Mouse (Mus musculus) heart, embryonic 16.5 days (tissue): ENCODE results near the gene Gm14548. TPM values are rescaled to one million over a fixed set of nuclear protein-coding genes. Genes with fewer than 3 reads are reported as not detected.
"Not testable (repeated sequence)": the region's sequence is repeated elsewhere in the genome, so short reads cannot be mapped to it uniquely, and the experiment has no call there.

Experiments used
- ATAC-seq: fragments of 200-750 bp; cut with Nextera tagmentation; replicated peaks from 2 replicates; pipeline ENCODE4 v1.8.0; 2017; ENCODE audit warnings: moderate number of reproducible peaks; ENCODE audit not compliant: insufficient read depth, low FRiP score; ENCODE audit errors: extremely low read depth
- H3K27ac ChIP-seq: fragments of 300-500 bp; sonication (generic); 2 replicates; pipeline ENCODE4 v1.5.1; 2014; ENCODE audit warnings: mild to moderate bottlenecking, low read length, control low read depth, moderate library complexity
- H3K27me3 ChIP-seq: fragments of 300-500 bp; sonication (generic); 2 replicates; pipeline ENCODE4 v1.6.1; 2014; ENCODE audit warnings: low read length, mixed read lengths; ENCODE audit not compliant: control insufficient read depth, insufficient read depth
- H3K36me3 ChIP-seq: fragments of 300-500 bp; sonication (generic); 2 replicates; pipeline ENCODE4 v1.6.1; 2014; ENCODE audit not compliant: control insufficient read depth, insufficient read depth
- H3K4me1 ChIP-seq: fragments of 300-500 bp; sonication (generic); 2 replicates; pipeline ENCODE4 v1.6.1; 2014; ENCODE audit warnings: low read length, mixed read lengths; ENCODE audit not compliant: control insufficient read depth, insufficient read depth
- H3K4me2 ChIP-seq: fragments of 300-500 bp; sonication (generic); 2 replicates; pipeline ENCODE4 v1.6.1; 2014; ENCODE audit warnings: low read depth, mild to moderate bottlenecking, control low read depth, low read length
- H3K4me3 ChIP-seq: fragments of 300-500 bp; sonication (generic); 2 replicates; pipeline ENCODE4 v1.5.1; 2014; ENCODE audit warnings: mild to moderate bottlenecking, control low read depth, low read length
- H3K9ac ChIP-seq: fragments of 300-500 bp; sonication (generic); 2 replicates; pipeline ENCODE4 v1.6.1; 2014; ENCODE audit warnings: low read length, control low read depth
- H3K9me3 ChIP-seq: fragments of 300-500 bp; sonication (generic); replicated peaks from 2 replicates; pipeline ENCODE4 v1.6.1; 2016; ENCODE audit warnings: low read length; ENCODE audit not compliant: control insufficient read depth
- WGBS: fragments of 180-500 bp; shearing (Covaris S2); extraction: QIAGEN DNeasy Blood & Tissue Kit; methylation state at CpG from one replicate; pipeline ENCODE4 v1.1.7; 2014; 5-methylcytosine and 5-hydroxymethylcytosine counted together
- polyA plus RNA-seq: library from polyadenylated mRNA; unstranded; fragments of >200 nt; fragmentation: Nextera tagmentation; extraction: Ambion mirVana; gene quantifications from 2 replicates; pipeline ENCODE4 v1.2.1, GENCODE M21; 2015

The Gm14548 gene
- 0.24 and 0.28 TPM in 2 replicates for polyA plus RNA-seq

GRCm38 (mm10) chr7:3898036-3898590 is at the start of gene Gm14548:
Gene Gm14548, minus strand, starts transcription at chr7:3898120.
- not testable (repeated sequence) for H3K4me1 ChIP-seq, H3K9me3 ChIP-seq, H3K9ac ChIP-seq, H3K27me3 ChIP-seq, H3K4me3 ChIP-seq, H3K4me2 ChIP-seq, ATAC-seq, H3K27ac ChIP-seq, H3K36me3 ChIP-seq
- 55% methylated on average over 3 of the region's 3 CpGs for WGBS

DNA sequence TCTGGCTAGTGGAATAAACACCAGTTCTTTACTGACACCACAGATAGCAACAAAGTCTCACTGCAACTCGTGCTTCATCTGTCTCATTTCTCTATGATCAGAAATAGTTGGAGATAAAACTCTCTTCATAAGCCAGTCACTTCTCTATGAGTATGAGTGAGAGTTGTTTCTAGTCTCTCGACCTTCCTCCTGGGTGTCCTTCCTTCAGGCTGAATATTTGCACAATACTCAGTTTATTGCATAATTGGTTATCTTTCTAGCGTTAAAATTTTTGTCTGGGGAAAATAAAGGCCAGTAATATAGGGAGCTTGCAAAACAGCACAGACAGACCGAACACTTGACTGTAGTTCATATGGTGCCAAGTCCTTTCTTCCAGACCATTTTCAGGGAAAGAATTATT is 48.2 kb upstream of the Gm14548 start:
- ATAC-seq, result no peak
- no peak overlapping the region for H3K4me2 ChIP-seq
- H3K4me1 ChIP-seq, result no peaks in the 10 kb centered on the region
- H3K9me3 ChIP-seq, result no peaks in the 10 kb centered on the region; the same call in 1 of the 2 replicates
- no peak overlapping the region for H3K9ac ChIP-seq
- 57% methylated on average over 4 of the region's 4 CpGs for WGBS
- no peaks in the 10 kb centered on the region for H3K27me3 ChIP-seq
- H3K27ac ChIP-seq, result no peak overlapping the region
- no peaks in the 10 kb centered on the region for H3K36me3 ChIP-seq
- H3K4me3 ChIP-seq, result no peak overlapping the region

- H3K9me3 ChIP-seq, result no peaks in the 10 kb centered on the region; the same call in 1 of the 2 replicates
- 53% methylated on average over 3 of the region's 3 CpGs for WGBS
- no peak overlapping the region for H3K4me3 ChIP-seq
- no peaks in the 10 kb centered on the region for H3K27me3 ChIP-seq
- no peaks in the 10 kb centered on the region for H3K36me3 ChIP-seq
- H3K4me2 ChIP-seq, result no peak overlapping the region
- H3K4me1 ChIP-seq, result no peaks in the 10 kb centered on the region
- no peak overlapping the region for H3K27ac ChIP-seq
- no peak for ATAC-seq
- no peak overlapping the region for H3K9ac ChIP-seq
Measured at GRCm38 (mm10) chr7:3940915-3941314, 43.0 kb upstream of the Gm14548 start.

- WGBS, result 57% methylated on average over 1 of the region's 1 CpGs
- Histone ChIP-seq H3K9me3 (no peaks in the 10 kb centered on the region; the same call in 1 of the 2 replicates), H3K4me2 (no peak overlapping the region), H3K4me1 (no peaks in the 10 kb centered on the region), H3K4me3 (no peak overlapping the region), H3K27ac (no peak overlapping the region), H3K9ac (no peak overlapping the region), H3K27me3 (no peaks in the 10 kb centered on the region), H3K36me3 (no peaks in the 10 kb centered on the region)
- no peak for ATAC-seq
Measured at GRCm38 (mm10) chr7:3939866-3940525, 42.1 kb upstream of the Gm14548 start.

DNA sequence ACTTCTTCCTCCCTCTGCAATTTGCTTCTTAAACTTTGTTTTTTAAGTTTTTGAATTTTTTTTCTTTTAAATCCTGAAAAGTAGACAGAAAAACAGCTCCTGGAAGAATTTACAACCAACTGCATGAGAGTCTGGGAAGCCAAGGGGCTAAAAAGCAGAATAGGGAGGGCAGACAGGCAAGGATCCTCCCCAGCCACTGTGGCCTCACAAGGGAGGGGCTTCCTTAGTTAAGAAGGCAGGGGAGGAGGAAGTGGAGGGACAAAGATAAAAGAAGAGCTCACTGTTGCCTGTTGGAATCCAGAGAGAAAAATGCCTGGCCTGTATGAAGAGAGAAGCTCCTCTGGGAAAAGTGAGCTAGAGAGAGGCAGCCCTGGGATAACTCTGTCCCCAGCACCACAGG is 37.6 kb upstream of the Gm14548 start:
- H3K27ac ChIP-seq, H3K27me3 ChIP-seq, H3K4me2 ChIP-seq, H3K36me3 ChIP-seq, H3K4me1 ChIP-seq, H3K4me3 ChIP-seq, ATAC-seq, H3K9me3 ChIP-seq, H3K9ac ChIP-seq: not testable (repeated sequence)

DNA sequence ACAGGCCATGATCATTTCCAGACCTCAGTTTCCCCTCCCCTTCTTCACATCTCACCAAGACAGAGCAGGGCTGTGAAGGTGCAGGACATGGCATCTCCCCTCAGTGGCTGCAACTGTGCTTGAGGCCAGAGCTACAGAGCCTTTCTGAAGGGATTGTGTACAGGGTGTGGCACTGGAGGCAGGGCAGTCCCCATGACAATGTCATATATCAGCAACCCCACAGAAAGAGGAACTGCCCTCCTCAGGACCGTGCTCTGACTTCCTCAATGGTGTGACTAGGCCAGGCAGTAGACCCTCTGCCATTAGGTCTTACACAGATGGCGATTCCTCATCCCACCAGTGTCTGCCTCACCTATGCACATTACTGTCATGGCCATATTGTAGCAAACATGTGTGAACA is 17.5 kb upstream of the Gm14548 start, which contains the start of gene Lilra6:
TSS of gene Lilra6 (minus strand) at position 117 of the 400 bp plus-strand sequence.
- 58% methylated on average over 2 of the region's 2 CpGs for WGBS
- not testable (repeated sequence) for ATAC-seq, H3K4me3 ChIP-seq, H3K9me3 ChIP-seq, H3K9ac ChIP-seq, H3K27ac ChIP-seq, H3K27me3 ChIP-seq, H3K4me2 ChIP-seq, H3K4me1 ChIP-seq, H3K36me3 ChIP-seq

DNA sequence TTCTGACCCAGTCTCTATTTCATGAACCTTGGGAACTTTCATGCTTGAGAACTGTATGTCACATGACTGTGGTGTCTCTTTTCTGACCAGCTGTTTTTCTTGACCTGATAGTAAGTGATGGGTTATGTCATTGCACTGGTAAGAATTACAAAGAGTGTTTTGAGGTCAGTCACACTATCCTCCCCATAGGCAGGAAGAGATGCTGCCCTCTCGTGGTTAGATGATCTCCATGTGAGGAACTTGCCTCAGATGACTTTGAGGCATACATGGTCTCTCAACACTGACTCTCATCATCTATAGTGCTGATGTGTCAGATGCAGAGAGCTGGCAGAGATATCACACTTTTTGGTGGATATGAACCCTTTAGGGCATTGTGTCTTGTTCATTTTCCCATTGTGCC is 5.8 kb upstream of the Gm14548 start:
- Histone ChIP-seq H3K27ac (no peak overlapping the region), H3K4me1 (no peaks in the 10 kb centered on the region), H3K9me3 (no peaks in the 10 kb centered on the region), H3K4me2 (no peak overlapping the region), H3K36me3 (no peaks in the 10 kb centered on the region), H3K9ac (no peak overlapping the region), H3K27me3 (no peaks in the 10 kb centered on the region), H3K4me3 (no peak overlapping the region)
- 6% methylated on average over 1 of the region's 1 CpGs for WGBS
- ATAC-seq, result no peak

DNA sequence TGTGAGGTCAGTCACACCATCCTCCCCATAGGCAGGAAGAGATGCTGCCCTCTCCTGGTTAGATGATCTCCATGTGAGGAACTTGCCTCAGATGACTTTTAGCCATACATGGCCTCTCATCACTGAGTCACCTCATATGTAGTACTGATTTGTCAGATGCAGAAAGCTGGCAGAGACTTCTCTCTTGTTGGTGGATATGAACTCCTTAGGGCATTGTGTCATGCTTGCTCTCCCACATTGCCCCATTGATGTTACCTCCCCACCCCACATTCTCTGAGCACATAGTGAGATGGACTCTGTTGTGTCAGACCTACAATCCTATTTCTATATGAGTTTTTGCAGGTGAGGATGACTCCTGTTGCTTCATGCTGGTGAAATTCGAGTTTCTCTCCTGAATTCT is 22.9 kb downstream of the Gm14548 start:
- H3K9ac ChIP-seq, H3K27me3 ChIP-seq, H3K4me3 ChIP-seq, ATAC-seq, H3K27ac ChIP-seq, H3K4me1 ChIP-seq, H3K4me2 ChIP-seq, H3K9me3 ChIP-seq, H3K36me3 ChIP-seq: not testable (repeated sequence)
- WGBS, result no CpG with 5 or more reads among the region's 1 CpGs

GRCm38 (mm10) chr7:3844951-3845350 is 53.0 kb downstream of the Gm14548 start, which contains the start of gene Pira2:
Gene Pira2, minus strand, starts transcription at chr7:3845051.
- not testable (repeated sequence) for H3K4me3 ChIP-seq, H3K4me1 ChIP-seq, H3K4me2 ChIP-seq, H3K27me3 ChIP-seq, H3K9ac ChIP-seq, H3K36me3 ChIP-seq, ATAC-seq, H3K9me3 ChIP-seq, H3K27ac ChIP-seq
- no CpG with 5 or more reads among the region's 2 CpGs for WGBS
